Mouse (Mus musculus): Measurements from ENCODE around the gene Ntn5.

GRCm38 (mm10) chr7:45727625-45728024, 43.8 kb downstream of the Ntn5 start:
- TF ChIP-seq EP300 (IDR thresholded peaks at IDR 0.05; ENCODE audit: insufficient read depth, low read depth, low read length) (no peak), CTCF (IDR thresholded peaks at IDR 0.05) (no peak)
